Mouse (Mus musculus) lung, adult 2 months (tissue): ENCODE measurements at regions not wholly inside any gene's neighbourhood (a gene's known extent, or its start where the extent isn't known, plus 50 kb on each side); places are given as distances from the start of the nearest gene placed in this dataset.

Experiments used
- CTCF ChIP-seq: fragments of 200-500 bp; IDR thresholded peaks from 2 replicates; pipeline ENCODE4 v1.5.1; 2011; ENCODE audit warnings: mild to moderate bottlenecking, low read length, control low read depth; ENCODE audit not compliant: insufficient read depth
- POLR2A ChIP-seq: fragments of 200-500 bp; IDR thresholded peaks from 2 replicates; pipeline ENCODE4 v1.6.1; 2011; ENCODE audit warnings: low read depth, mild to moderate bottlenecking, control low read depth, low read length, borderline replicate concordance; ENCODE audit errors: extremely low read depth

GRCm38 (mm10) chr13:101422082-101422481 lies 345.9 kb downstream of the Pik3r1 start:
- TF ChIP-seq CTCF: no peak
- no peak for TF ChIP-seq POLR2A
